Mouse (Mus musculus) hindbrain, embryonic 12.5 days (tissue): Measurements from ENCODE around the gene Ireb2. TPM values are rescaled to one million over a fixed set of nuclear protein-coding genes. Genes with fewer than 3 reads are reported as not detected.
"Not testable (repeated sequence)": the region's sequence is repeated elsewhere in the genome, so short reads cannot be mapped to it uniquely, and the experiment has no call there.

Source experiments
- ATAC-seq: fragments of 200-750 bp; cut with Nextera tagmentation; 2 replicates; pipeline ENCODE4 v1.8.0; 2017; ENCODE audit warnings: moderate TSS enrichment; ENCODE audit not compliant: low FRiP score
- H3K27ac ChIP-seq: fragments of 300-500 bp; sonication (generic); 2 replicates; pipeline ENCODE4 v1.5.1; 2016; ENCODE audit warnings: mild to moderate bottlenecking
- H3K27me3 ChIP-seq: fragments of 300-500 bp; sonication (generic); 2 replicates; pipeline ENCODE4 v1.6.1; 2016; ENCODE audit warnings: mild to moderate bottlenecking
- H3K36me3 ChIP-seq: fragments of 300-500 bp; sonication (generic); 2 replicates; pipeline ENCODE4 v1.6.1; 2016; ENCODE audit warnings: mild to moderate bottlenecking
- H3K4me1 ChIP-seq: fragments of 300-500 bp; sonication (generic); 2 replicates; pipeline ENCODE4 v1.6.1; 2016
- H3K4me2 ChIP-seq: fragments of 300-500 bp; sonication (generic); replicated peaks from 2 replicates; pipeline ENCODE4 v1.6.1; 2016; ENCODE audit warnings: mild to moderate bottlenecking
- H3K4me3 ChIP-seq: fragments of 300-500 bp; sonication (generic); 2 replicates; pipeline ENCODE4 v1.5.1; 2016; ENCODE audit warnings: mild to moderate bottlenecking
- H3K9ac ChIP-seq: fragments of 300-500 bp; sonication (generic); 2 replicates; pipeline ENCODE4 v1.6.1; 2016; ENCODE audit warnings: mild to moderate bottlenecking, moderate library complexity
- H3K9me3 ChIP-seq: fragments of 300-500 bp; sonication (generic); replicated peaks from 2 replicates; pipeline ENCODE4 v1.6.1; 2016; ENCODE audit warnings: mild to moderate bottlenecking
- WGBS: fragments of 180-500 bp; shearing (Covaris S2); methylation state at CpG from one replicate; pipeline ENCODE4 v1.1.7; 2016; 5-methylcytosine and 5-hydroxymethylcytosine counted together
- polyA plus RNA-seq: library from polyadenylated mRNA; unstranded; fragments of >200 nt; fragmentation: Nextera tagmentation; extraction: Ambion mirVana; gene quantifications from 2 replicates; pipeline ENCODE4 v1.2.1, GENCODE M21; 2016

Gene Ireb2
- polyA plus RNA-seq, 1 experiment from 2014 or later, result 65.6 TPM

- Histone ChIP-seq H3K36me3 (no peaks in the 10 kb centered on the region), H3K9ac (no peak overlapping the region), H3K4me1 (no peaks in the 10 kb centered on the region), H3K9me3 (no peaks in the 10 kb centered on the region), H3K27ac (no peak overlapping the region), H3K4me3 (no peak overlapping the region), H3K27me3 (no peaks in the 10 kb centered on the region), H3K4me2 (no peak overlapping the region)
- WGBS, result 81% methylated on average over 3 of the region's 3 CpGs
- no peak for ATAC-seq
These were observed 18.9 kb upstream of the Ireb2 start for GRCm38 (mm10) chr9:54844556-54845176.

- ATAC-seq, result no peak
- Histone ChIP-seq H3K27me3 (no peaks in the 10 kb centered on the region), H3K4me1 (no peaks in the 10 kb centered on the region), H3K9ac (no peak overlapping the region), H3K9me3 (no peaks in the 10 kb centered on the region), H3K36me3 (no peaks in the 10 kb centered on the region), H3K27ac (no peak overlapping the region), H3K4me3 (no peak overlapping the region), H3K4me2 (no peak overlapping the region)
These were observed 15.4 kb upstream of the Ireb2 start for GRCm38 (mm10) chr9:54848203-54848602.

- not testable (repeated sequence) for H3K4me3 ChIP-seq, H3K4me2 ChIP-seq, ATAC-seq, H3K27me3 ChIP-seq, H3K36me3 ChIP-seq, H3K9me3 ChIP-seq, H3K4me1 ChIP-seq, H3K27ac ChIP-seq, H3K9ac ChIP-seq
- 77% methylated on average over 6 of the region's 6 CpGs for WGBS
These were observed 10.6 kb upstream of the Ireb2 start for GRCm38 (mm10) chr9:54853036-54853435.

GRCm38 (mm10) chr9:54853619-54854018 lies 10.0 kb upstream of the Ireb2 start:
- ATAC-seq, result no peak
- no peak overlapping the region for H3K4me3 ChIP-seq
- H3K9me3 ChIP-seq, result no peaks in the 10 kb centered on the region
- H3K9ac ChIP-seq, result no peak overlapping the region
- H3K27me3 ChIP-seq, result no peaks in the 10 kb centered on the region
- H3K4me2 ChIP-seq, result no peak overlapping the region
- H3K27ac ChIP-seq, result no peak overlapping the region
- H3K4me1 ChIP-seq, result peaks cover 4% of the 10 kb centered on the region; the same call in 1 of the 2 replicates
- 70% methylated on average over 4 of the region's 4 CpGs for WGBS
- H3K36me3 ChIP-seq, result no peaks in the 10 kb centered on the region

- H3K4me1 ChIP-seq, result peaks cover 4% of the 10 kb centered on the region; the same call in 1 of the 2 replicates
- H3K27me3 ChIP-seq, result no peaks in the 10 kb centered on the region
- no peak overlapping the region for H3K4me2 ChIP-seq
- H3K9ac ChIP-seq, result no peak overlapping the region
- no peak for ATAC-seq
- no peak overlapping the region for H3K4me3 ChIP-seq
- WGBS, result 18% methylated on average over 6 of the region's 6 CpGs
- H3K36me3 ChIP-seq, result no peaks in the 10 kb centered on the region
- no peak overlapping the region for H3K27ac ChIP-seq
- no peaks in the 10 kb centered on the region for H3K9me3 ChIP-seq
These were observed 8.0 kb upstream of the Ireb2 start for GRCm38 (mm10) chr9:54855638-54856037.

GRCm38 (mm10) chr9:54856121-54856520 lies 7.5 kb upstream of the Ireb2 start:
- no peaks in the 10 kb centered on the region for H3K36me3 ChIP-seq
- no peaks in the 10 kb centered on the region for H3K27me3 ChIP-seq
- no peak overlapping the region for H3K4me3 ChIP-seq
- H3K4me1 ChIP-seq, result peaks cover 4% of the 10 kb centered on the region; the same call in 1 of the 2 replicates
- no peaks in the 10 kb centered on the region for H3K9me3 ChIP-seq
- 58% methylated on average over 6 of the region's 6 CpGs for WGBS
- no peak overlapping the region for H3K9ac ChIP-seq
- ATAC-seq, result no peak
- H3K4me2 ChIP-seq, result no peak overlapping the region
- no peak overlapping the region for H3K27ac ChIP-seq

GRCm38 (mm10) chr9:54857474-54857873 lies 6.1 kb upstream of the Ireb2 start:
- H3K27ac ChIP-seq, result no peak overlapping the region
- 25% methylated on average over 3 of the region's 3 CpGs for WGBS
- no peak overlapping the region for H3K9ac ChIP-seq
- no peak overlapping the region for H3K4me2 ChIP-seq
- no peaks in the 10 kb centered on the region for H3K9me3 ChIP-seq
- no peaks in the 10 kb centered on the region for H3K27me3 ChIP-seq
- no peak for ATAC-seq
- H3K4me1 ChIP-seq, result peaks cover 4% of the 10 kb centered on the region; the same call in 1 of the 2 replicates
- H3K36me3 ChIP-seq, result no peaks in the 10 kb centered on the region
- H3K4me3 ChIP-seq, result no peak overlapping the region

GRCm38 (mm10) chr9:54860526-54860925 lies 3.1 kb upstream of the Ireb2 start:
- H3K27ac ChIP-seq, result no peak overlapping the region
- H3K9ac ChIP-seq, result no peak overlapping the region
- no peaks in the 10 kb centered on the region for H3K9me3 ChIP-seq
- 91% methylated on average over 7 of the region's 7 CpGs for WGBS
- H3K27me3 ChIP-seq, result no peaks in the 10 kb centered on the region
- H3K4me2 ChIP-seq, result no peak overlapping the region
- peaks cover 16% of the 10 kb centered on the region for H3K4me1 ChIP-seq
- H3K36me3 ChIP-seq, result peaks cover 2% of the 10 kb centered on the region
- no peak overlapping the region for H3K4me3 ChIP-seq
- ATAC-seq, result no peak

GRCm38 (mm10) chr9:54878759-54879158 lies 15.2 kb downstream of the Ireb2 start:
- Histone ChIP-seq H3K27ac (no peak overlapping the region), H3K9me3 (no peaks in the 10 kb centered on the region), H3K4me2 (no peak overlapping the region), H3K27me3 (no peaks in the 10 kb centered on the region), H3K4me3 (no peak overlapping the region), H3K36me3 (peaks cover 33% of the 10 kb centered on the region), H3K4me1 (no peaks in the 10 kb centered on the region), H3K9ac (no peak overlapping the region)
- ATAC-seq, result no peak
- 97% methylated on average over 1 of the region's 1 CpGs for WGBS

GRCm38 (mm10) chr9:54892111-54892510 lies 28.5 kb downstream of the Ireb2 start:
- no peak overlapping the region for H3K4me3 ChIP-seq
- H3K36me3 ChIP-seq, result peaks cover 55% of the 10 kb centered on the region
- H3K27ac ChIP-seq, result no peak overlapping the region
- H3K4me2 ChIP-seq, result no peak overlapping the region
- no peaks in the 10 kb centered on the region for H3K4me1 ChIP-seq
- H3K27me3 ChIP-seq, result no peaks in the 10 kb centered on the region
- no peak overlapping the region for H3K9ac ChIP-seq
- no peak for ATAC-seq
- H3K9me3 ChIP-seq, result no peaks in the 10 kb centered on the region
- WGBS, result 85% methylated on average over 4 of the region's 4 CpGs

GRCm38 (mm10) chr9:54897097-54897496 lies 33.5 kb downstream of the Ireb2 start:
- WGBS, result 94% methylated on average over 3 of the region's 3 CpGs
- no peak overlapping the region for H3K4me3 ChIP-seq
- no peak for ATAC-seq
- no peak overlapping the region for H3K9ac ChIP-seq
- H3K27me3 ChIP-seq, result no peaks in the 10 kb centered on the region
- no peaks in the 10 kb centered on the region for H3K9me3 ChIP-seq
- peaks cover 62% of the 10 kb centered on the region for H3K36me3 ChIP-seq
- H3K4me2 ChIP-seq, result no peak overlapping the region
- H3K4me1 ChIP-seq, result no peaks in the 10 kb centered on the region
- no peak overlapping the region for H3K27ac ChIP-seq

GRCm38 (mm10) chr9:54909446-54909845 lies 45.9 kb downstream of the Ireb2 start:
- Histone ChIP-seq H3K4me1 (no peaks in the 10 kb centered on the region), H3K36me3 (peaks cover 49% of the 10 kb centered on the region), H3K9me3 (no peaks in the 10 kb centered on the region), H3K4me2 (no peak overlapping the region), H3K4me3 (no peak overlapping the region), H3K27me3 (no peaks in the 10 kb centered on the region), H3K27ac (no peak overlapping the region), H3K9ac (no peak overlapping the region)
- 94% methylated on average over 5 of the region's 5 CpGs for WGBS
- ATAC-seq, result no peak

- ATAC-seq, result no peak
- peaks cover 4% of the 10 kb centered on the region; the same call in 1 of the 2 replicates for H3K36me3 ChIP-seq
- no peak overlapping the region for H3K27ac ChIP-seq
- no peak overlapping the region for H3K9ac ChIP-seq
- H3K4me3 ChIP-seq, result no peak overlapping the region
- no peaks in the 10 kb centered on the region for H3K9me3 ChIP-seq
- no peaks in the 10 kb centered on the region for H3K27me3 ChIP-seq
- H3K4me2 ChIP-seq, result no peak overlapping the region
- 71% methylated on average over 7 of the region's 7 CpGs for WGBS
- 0 out of 2 replicates have a peak, but pooled peaks cover 2% of the 10 kb centered on the region for H3K4me1 ChIP-seq
These were observed 52.0 kb downstream of the Ireb2 start for GRCm38 (mm10) chr9:54915576-54915975.
